Mouse (Mus musculus) stomach, postnatal 0 days (tissue): ENCODE data around the gene Efcab9.

ENCODE experiments used
- CTCF ChIP-seq: IDR thresholded peaks from 2 replicates; pipeline ENCODE4 v1.5.1; 2016; ENCODE audit warnings: antibody characterized with exemption, low read depth, mild to moderate bottlenecking, moderate library complexity
- EP300 ChIP-seq: optimal IDR thresholded peaks from 2 replicates; pipeline ENCODE3; 2016; ENCODE audit warnings: antibody characterized with exemption

DNA sequence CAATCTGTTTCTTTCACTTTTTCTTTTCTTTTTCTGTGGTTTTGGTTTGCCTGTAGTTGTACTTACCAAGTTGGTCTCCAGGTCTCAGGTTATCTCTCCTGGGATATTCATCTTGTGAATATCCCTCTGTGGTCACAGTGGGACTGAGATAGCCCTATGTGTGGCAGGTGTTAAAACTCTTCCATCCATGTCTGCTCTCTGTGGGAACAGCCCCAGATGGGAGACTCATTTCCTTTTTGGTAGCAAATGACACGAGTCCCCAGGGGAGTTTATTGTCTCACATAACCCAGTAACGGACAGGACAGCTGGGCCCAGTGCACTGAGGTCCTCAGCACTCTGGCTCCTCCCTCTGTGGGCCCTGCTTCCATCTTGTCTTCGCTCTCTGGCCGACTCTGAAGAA, 18.2 kb upstream of the Efcab9 start:
- no peak for TF ChIP-seq CTCF
- no peak for TF ChIP-seq EP300
